Mouse (Mus musculus): ENCODE results near the gene Tmem59l. TPM values are rescaled to one million over a fixed set of nuclear protein-coding genes. Genes with fewer than 3 reads are reported as not detected.
A peak's percentile ranks its signal among the peaks of the same experiment; 100 is the strongest.

Tmem59l gene
- polyA plus RNA-seq, 1 experiment from 2014 or later = 29.2 TPM

DNA sequence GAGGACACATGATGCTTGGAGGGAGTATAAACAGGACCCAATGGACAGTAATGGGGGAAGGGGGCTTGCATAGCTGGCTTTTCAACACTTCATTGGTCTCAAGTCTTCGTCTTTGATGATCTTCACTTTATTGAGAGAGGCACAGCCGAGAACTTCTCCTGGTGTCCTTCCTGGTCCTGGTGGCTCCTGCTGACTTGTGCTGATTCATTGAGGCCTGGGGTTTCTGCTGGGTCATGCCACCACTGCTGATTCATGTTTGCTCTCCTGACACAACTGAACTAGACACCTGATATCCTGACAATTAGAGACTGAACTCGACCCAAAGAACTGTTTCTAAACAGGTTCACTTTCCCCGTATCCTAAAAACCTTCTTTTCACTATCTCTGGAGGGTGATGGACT is 43.8 kb downstream of the Tmem59l start:
- no peaks in the 10 kb centered on the region for H3K9me3 ChIP-seq (replicated peaks)
- H3K9ac ChIP-seq = no peak overlapping the region
- ATAC-seq (ENCODE audit: low FRiP score) = no peak
- no peak overlapping the region for H3K4me3 ChIP-seq
- 86% methylated on average over 4 of the region's 4 CpGs for WGBS
- no peak overlapping the region for H3K4me2 ChIP-seq (replicated peaks)
- H3K27ac ChIP-seq = no peak overlapping the region
- peaks cover 11% of the 10 kb centered on the region for H3K4me1 ChIP-seq
- no peaks in the 10 kb centered on the region for H3K36me3 ChIP-seq
- H3K27me3 ChIP-seq = 0 out of 2 replicates have a peak, but pooled peaks cover 6% of the 10 kb centered on the region

DNA sequence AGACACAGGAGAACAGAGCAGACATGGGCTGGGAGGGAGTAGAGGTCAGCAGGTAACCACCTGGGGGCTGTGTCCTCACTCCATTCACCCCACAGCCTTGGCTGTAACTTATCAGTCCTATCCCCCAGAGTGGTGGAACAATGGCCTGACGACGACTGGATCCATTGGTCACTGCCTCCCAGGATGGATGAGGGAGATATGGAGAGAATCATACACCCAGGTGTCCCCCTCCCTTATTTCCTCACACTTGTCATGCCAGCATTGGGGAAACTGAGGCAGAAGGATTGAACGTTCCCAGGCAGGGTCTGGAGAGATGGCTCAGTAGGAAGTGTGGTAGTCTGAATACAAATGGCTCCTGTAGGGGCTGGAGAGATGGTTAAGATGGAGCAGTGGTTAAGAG is 45.6 kb downstream of the Tmem59l start:
- no peak overlapping the region for H3K27ac ChIP-seq
- no peak overlapping the region for H3K9ac ChIP-seq
- no peak overlapping the region for H3K4me2 ChIP-seq (replicated peaks)
- no peak overlapping the region for H3K4me3 ChIP-seq
- 78% methylated on average over 3 of the region's 3 CpGs for WGBS
- H3K9me3 ChIP-seq (replicated peaks) = no peaks in the 10 kb centered on the region
- H3K36me3 ChIP-seq = no peaks in the 10 kb centered on the region
- no peak for ATAC-seq (ENCODE audit: low FRiP score)
- H3K4me1 ChIP-seq = peaks cover 21% of the 10 kb centered on the region
- 0 out of 2 replicates have a peak, but pooled peaks cover 6% of the 10 kb centered on the region for H3K27me3 ChIP-seq

DNA sequence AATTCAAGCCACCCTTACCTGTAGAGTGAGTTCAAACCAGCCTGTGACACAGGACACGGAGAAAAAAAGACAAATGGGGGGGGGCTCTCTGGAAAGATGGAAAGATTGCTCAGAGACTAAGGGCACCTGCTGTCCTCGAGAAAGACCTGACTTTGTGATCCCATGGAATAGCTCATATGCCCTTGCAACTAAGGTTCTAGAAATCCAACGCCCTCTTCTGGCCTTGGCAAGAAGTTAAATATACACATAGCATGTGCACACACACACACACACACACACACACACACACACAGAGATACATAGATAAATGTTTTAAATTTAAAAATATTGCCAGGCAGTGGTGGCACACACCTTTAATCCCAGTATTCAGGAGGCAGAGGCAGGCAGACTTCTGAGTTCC is 46.9 kb downstream of the Tmem59l start:
- peak overlapping the region; percentile 63; the same call in 1 of the 2 replicates for H3K4me3 ChIP-seq
- ATAC-seq (ENCODE audit: low FRiP score) = no peak
- H3K9me3 ChIP-seq (replicated peaks) = no peaks in the 10 kb centered on the region
- no peaks in the 10 kb centered on the region for H3K36me3 ChIP-seq
- 48% methylated on average over 3 of the region's 3 CpGs for WGBS
- peak overlapping the region; percentile 78 for H3K9ac ChIP-seq
- no peak overlapping the region for H3K27ac ChIP-seq
- 0 out of 2 replicates have a peak, but pooled peaks cover 6% of the 10 kb centered on the region for H3K27me3 ChIP-seq
- peak overlapping the region; percentile 89 for H3K4me2 ChIP-seq (replicated peaks)
- peaks cover 21% of the 10 kb centered on the region for H3K4me1 ChIP-seq

GRCm38 (mm10) chr8:70439848-70440179 is 47.3 kb downstream of the Tmem59l start:
- Histone ChIP-seq H3K9me3 (replicated peaks) (no peaks in the 10 kb centered on the region), H3K4me2 (replicated peaks) (peak overlapping the region; percentile 89), H3K27me3 (0 out of 2 replicates have a peak, but pooled peaks cover 6% of the 10 kb centered on the region), H3K4me3 (peak overlapping the region; percentile 63), H3K27ac (peak overlapping the region; percentile 89), H3K36me3 (no peaks in the 10 kb centered on the region), H3K4me1 (peaks cover 21% of the 10 kb centered on the region), H3K9ac (peak overlapping the region; percentile 78)
- WGBS = 4% methylated on average over 7 of the region's 7 CpGs
- no peak; the same call in 1 of the 2 replicates for ATAC-seq (ENCODE audit: low FRiP score)

DNA sequence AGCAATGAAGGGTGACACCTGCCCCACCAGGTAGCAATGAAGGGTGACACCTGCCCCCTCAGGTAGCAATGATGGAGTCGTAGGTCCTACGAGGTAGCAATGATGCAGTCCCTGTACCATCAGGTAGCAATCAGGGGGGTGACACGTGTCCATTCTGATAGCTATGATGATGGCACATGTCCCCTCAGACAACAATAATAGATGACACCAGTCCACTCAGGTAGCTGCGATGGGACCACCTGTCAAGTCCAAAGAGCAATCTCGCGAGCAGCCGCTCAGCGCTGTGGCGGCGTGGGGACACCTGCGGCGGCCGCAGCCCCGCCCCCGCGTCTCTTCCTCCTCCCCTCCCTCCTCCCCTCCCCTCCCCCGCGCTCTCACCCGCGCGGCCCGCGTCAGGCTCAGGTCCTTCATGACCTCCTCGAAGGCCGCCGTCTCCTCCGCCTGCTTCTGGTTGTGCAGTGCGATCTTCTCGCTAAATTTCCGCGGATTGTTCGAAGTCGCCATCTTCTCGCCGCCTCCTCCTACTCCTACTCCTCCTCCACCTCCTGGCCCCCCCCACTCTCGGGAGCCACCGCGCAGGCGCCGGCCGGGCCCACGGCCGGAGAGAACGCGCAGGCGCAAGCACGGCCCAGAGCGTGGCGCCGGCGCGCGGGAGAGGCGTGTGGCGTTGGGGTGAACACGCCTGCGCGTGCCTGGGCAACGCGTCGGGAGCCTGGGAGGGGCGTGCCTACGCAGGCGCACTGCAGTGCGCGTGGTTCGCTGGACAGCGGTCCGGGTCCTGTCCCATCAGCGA is 47.9 kb downstream of the Tmem59l start, which contains the start of gene Crtc1:
Crtc1 (minus strand) TSS at position 525 of the 793 bp plus-strand sequence.
- no peaks in the 10 kb centered on the region for H3K36me3 ChIP-seq
- 0 out of 2 replicates have a peak, but pooled peaks cover 6% of the 10 kb centered on the region for H3K27me3 ChIP-seq
- H3K4me2 ChIP-seq (replicated peaks) = peak within 1 kb of the TSS; percentile 89
- H3K9ac ChIP-seq = peak within 1 kb of the TSS; percentile 78
- peak; percentile 97 for ATAC-seq (ENCODE audit: low FRiP score)
- peak within 1 kb of the TSS; percentile 63 for H3K4me3 ChIP-seq
- under 1% methylated on average over 68 of the region's 70 CpGs for WGBS
- peaks cover 21% of the 10 kb centered on the region for H3K4me1 ChIP-seq
- H3K27ac ChIP-seq = peak within 1 kb of the TSS; percentile 89
- H3K9me3 ChIP-seq (replicated peaks) = no peaks in the 10 kb centered on the region

GRCm38 (mm10) chr8:70438423-70438822 is 48.7 kb downstream of the Tmem59l start:
- H3K4me3 ChIP-seq = peak overlapping the region; percentile 63
- H3K27me3 ChIP-seq = 0 out of 2 replicates have a peak, but pooled peaks cover 6% of the 10 kb centered on the region
- H3K27ac ChIP-seq = no peak overlapping the region
- peak overlapping the region; percentile 78; the same call in 1 of the 2 replicates for H3K9ac ChIP-seq
- WGBS = 96% methylated on average over 2 of the region's 2 CpGs
- no peak for ATAC-seq (ENCODE audit: low FRiP score)
- peak overlapping the region; percentile 89 for H3K4me2 ChIP-seq (replicated peaks)
- peaks cover 21% of the 10 kb centered on the region for H3K4me1 ChIP-seq
- no peaks in the 10 kb centered on the region for H3K36me3 ChIP-seq
- H3K9me3 ChIP-seq (replicated peaks) = no peaks in the 10 kb centered on the region

DNA sequence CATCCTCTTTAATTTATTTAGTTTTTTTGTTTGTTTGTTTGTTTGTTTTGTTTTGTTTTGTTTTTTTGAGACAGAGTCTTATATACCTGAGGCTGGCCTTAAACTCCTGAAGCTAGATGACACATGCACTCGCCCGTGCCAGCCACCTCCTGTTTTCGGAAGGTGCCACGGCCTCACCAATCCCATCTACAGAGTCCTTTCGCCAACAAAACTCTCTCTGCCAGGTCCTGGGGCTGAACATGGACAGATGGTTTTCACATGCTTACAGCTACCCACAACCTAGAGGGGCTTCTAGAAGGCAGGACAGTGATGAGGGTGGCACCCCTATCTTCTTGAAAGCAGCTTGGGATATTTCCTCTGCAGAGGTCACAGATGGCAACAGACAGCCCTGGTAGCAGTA is 52.0 kb downstream of the Tmem59l start:
- H3K27ac ChIP-seq = no peak overlapping the region
- no peaks in the 10 kb centered on the region for H3K9me3 ChIP-seq (replicated peaks)
- no peak for ATAC-seq (ENCODE audit: low FRiP score)
- H3K36me3 ChIP-seq = no peaks in the 10 kb centered on the region
- no peak overlapping the region for H3K4me2 ChIP-seq (replicated peaks)
- no peak overlapping the region for H3K9ac ChIP-seq
- H3K4me1 ChIP-seq = peaks cover 20% of the 10 kb centered on the region
- 91% methylated on average over 5 of the region's 5 CpGs for WGBS
- no peaks in the 10 kb centered on the region for H3K27me3 ChIP-seq
- H3K4me3 ChIP-seq = no peak overlapping the region

Other genes starting within 250 kb of the Tmem59l start
- gene Homer3, start 204.5 kb downstream of the Tmem59l start, polyA plus RNA-seq (2016; fragmentation: Nextera tagmentation; extraction: Ambion mirVana) = 80.7 and 81.1 TPM in 2 replicates
- gene Ddx49, start 184.9 kb downstream of the Tmem59l start, polyA plus RNA-seq (2016; fragmentation: Nextera tagmentation; extraction: Ambion mirVana) = 49.9 and 50.8 TPM in 2 replicates
- 216 and 260 TPM in 2 replicates for gene Cope, start 184.8 kb downstream of the Tmem59l start, polyA plus RNA-seq (2016; fragmentation: Nextera tagmentation; extraction: Ambion mirVana)
- 16.3 and 17.8 TPM in 2 replicates for gene Cers1, start 171.6 kb downstream of the Tmem59l start, polyA plus RNA-seq (2016; fragmentation: Nextera tagmentation; extraction: Ambion mirVana)
- 2.2 and 4.4 TPM in 2 replicates for gene Gdf1, start 157.5 kb downstream of the Tmem59l start, polyA plus RNA-seq (2016; fragmentation: Nextera tagmentation; extraction: Ambion mirVana)
- gene Upf1, start 134.1 kb downstream of the Tmem59l start, polyA plus RNA-seq (2016; fragmentation: Nextera tagmentation; extraction: Ambion mirVana) = 34.2 and 34.3 TPM in 2 replicates
- 1.2 and 3.0 TPM in 2 replicates for gene Comp, start 113.8 kb downstream of the Tmem59l start, polyA plus RNA-seq (2016; fragmentation: Nextera tagmentation; extraction: Ambion mirVana)
- gene Crtc1, start 47.8 kb downstream of the Tmem59l start, polyA plus RNA-seq (2016; fragmentation: Nextera tagmentation; extraction: Ambion mirVana) = 24.6 and 27.1 TPM in 2 replicates
- 22.2 and 23.9 TPM in 2 replicates for gene Klhl26, start 10.4 kb downstream of the Tmem59l start, polyA plus RNA-seq (2016; fragmentation: Nextera tagmentation; extraction: Ambion mirVana)
- 3.3 and 4.2 TPM in 2 replicates for gene Crlf1, start 5.8 kb upstream of the Tmem59l start, polyA plus RNA-seq (2016; fragmentation: Nextera tagmentation; extraction: Ambion mirVana)
- gene Rex1bd, start 19.4 kb upstream of the Tmem59l start, polyA plus RNA-seq (2016; fragmentation: Nextera tagmentation; extraction: Ambion mirVana) = 118 TPM in 2 replicates
- 633 and 755 TPM in 2 replicates for gene Uba52, start 23.4 kb upstream of the Tmem59l start, polyA plus RNA-seq (2016; fragmentation: Nextera tagmentation; extraction: Ambion mirVana)
- gene Fkbp8, start 40.4 kb upstream of the Tmem59l start, polyA plus RNA-seq (2016; fragmentation: Nextera tagmentation; extraction: Ambion mirVana) = 313 and 334 TPM in 2 replicates
- 47.1 and 48.5 TPM in 2 replicates for gene Kxd1, start 40.6 kb upstream of the Tmem59l start, polyA plus RNA-seq (2016; fragmentation: Nextera tagmentation; extraction: Ambion mirVana)
- 19.0 and 19.4 TPM in 2 replicates for gene Ell, start 52.1 kb upstream of the Tmem59l start, polyA plus RNA-seq (2016; fragmentation: Nextera tagmentation; extraction: Ambion mirVana)
- 128 and 138 TPM in 2 replicates for gene Isyna1, start 107.0 kb upstream of the Tmem59l start, polyA plus RNA-seq (2016; fragmentation: Nextera tagmentation; extraction: Ambion mirVana)
- gene Ssbp4, start 121.5 kb upstream of the Tmem59l start, polyA plus RNA-seq (2016; fragmentation: Nextera tagmentation; extraction: Ambion mirVana) = 141 and 143 TPM in 2 replicates
- gene Lrrc25, start 128.8 kb upstream of the Tmem59l start, polyA plus RNA-seq (2016; fragmentation: Nextera tagmentation; extraction: Ambion mirVana) = 0.79 and 1.1 TPM in 2 replicates
- gene Gdf15, start 145.1 kb upstream of the Tmem59l start, polyA plus RNA-seq (2016; fragmentation: Nextera tagmentation; extraction: Ambion mirVana) = 0.15 and 0.17 TPM in 2 replicates
- 101 and 125 TPM in 2 replicates for gene Pgpep1, start 173.0 kb upstream of the Tmem59l start, polyA plus RNA-seq (2016; fragmentation: Nextera tagmentation; extraction: Ambion mirVana)
- 227 and 231 TPM in 2 replicates for gene Lsm4, start 185.9 kb upstream of the Tmem59l start, polyA plus RNA-seq (2016; fragmentation: Nextera tagmentation; extraction: Ambion mirVana)
- gene Jund, start 211.6 kb upstream of the Tmem59l start, polyA plus RNA-seq (2016; fragmentation: Nextera tagmentation; extraction: Ambion mirVana) = 186 and 217 TPM in 2 replicates
- gene Iqcn, start 216.1 kb upstream of the Tmem59l start, polyA plus RNA-seq (2016; fragmentation: Nextera tagmentation; extraction: Ambion mirVana) = 0.05 TPM in 1 of 2 replicates, not detected in the other
- gene Gm3336, start 231.2 kb upstream of the Tmem59l start, polyA plus RNA-seq (2016; fragmentation: Nextera tagmentation; extraction: Ambion mirVana) = not detected in 2 replicates
- 0.26 and 0.39 TPM in 2 replicates for gene Pde4c, start 236.4 kb upstream of the Tmem59l start, polyA plus RNA-seq (2016; fragmentation: Nextera tagmentation; extraction: Ambion mirVana)

Measured in hindbrain, embryonic 12.5 days (tissue).